Mouse (Mus musculus): ENCODE measurements around the gene Ak2.

DNA sequence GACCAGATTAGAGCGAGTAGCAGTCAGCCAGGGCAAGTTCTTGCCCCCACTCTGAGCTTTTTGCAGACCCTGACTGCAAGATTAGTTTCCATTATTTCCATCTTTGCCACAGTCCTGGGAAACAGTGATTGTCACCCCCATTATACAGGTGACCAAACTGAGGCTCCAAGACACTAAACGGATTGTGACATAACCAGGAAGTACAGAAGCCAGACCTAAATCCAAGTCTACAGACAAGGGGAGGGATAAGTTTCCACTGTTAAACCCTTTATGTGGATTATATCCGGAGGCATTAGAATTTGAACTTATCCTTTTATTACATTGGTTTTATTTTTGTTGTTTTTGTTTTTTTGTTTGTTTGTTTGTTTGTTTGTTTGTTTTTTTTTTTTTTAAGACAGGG, 42.5 kb downstream of the Ak2 start:
- TF ChIP-seq RCOR1 (IDR thresholded peaks at IDR 0.05; ENCODE audit: low read depth, low read length): no peak
- TF ChIP-seq POLR2A (IDR thresholded peaks at IDR 0.05; ENCODE audit: control insufficient read depth in 1 of 2, insufficient read depth in 1 of 2, low read depth in 1 of 2, low read length in 2 of 2, poor library complexity in 1 of 2): no peak
- no peak for TF ChIP-seq CTCF (IDR thresholded peaks at IDR 0.05 in 2 of 3, conservative IDR thresholded peaks at IDR 0.05 in 1 of 3; ENCODE audit: control insufficient read depth in 1 of 3, insufficient read depth in 1 of 3, low read depth in 2 of 3, low read length in 3 of 3, poor library complexity in 1 of 3, severe bottlenecking in 1 of 3)
- no peak for TF ChIP-seq ZC3H11A (IDR thresholded peaks at IDR 0.05; ENCODE audit: low read depth, low read length)
- TF ChIP-seq MXI1 (IDR thresholded peaks at IDR 0.05; ENCODE audit: low read depth, low read length): no peak
- TF ChIP-seq JUND (IDR thresholded peaks at IDR 0.05; ENCODE audit: low read depth, low read length): no peak
- TF ChIP-seq RAD21 (IDR thresholded peaks at IDR 0.05; ENCODE audit: low read depth, low read length): no peak
- TF ChIP-seq TBP (IDR thresholded peaks at IDR 0.05; ENCODE audit: low read depth, low read length): no peak
- TF ChIP-seq UBTF (IDR thresholded peaks at IDR 0.05; ENCODE audit: borderline replicate concordance, insufficient read depth, low read depth, low read length): no peak
- TF ChIP-seq MYC (IDR thresholded peaks at IDR 0.05; ENCODE audit: low read depth, low read length): no peak
- no peak for TF ChIP-seq EP300 (IDR thresholded peaks at IDR 0.05; ENCODE audit: low read depth in 1 of 2, low read length in 2 of 2)

Data from MEL (cell line).